Mouse (Mus musculus): ENCODE data around the gene Snx9. TPM values are rescaled to one million over a fixed set of nuclear protein-coding genes. Genes with fewer than 3 reads are reported as not detected.

Gene Snx9
- total and polyA plus RNA-seq, 2 experiments from 2014 or later, result 4.8 to 10.4 TPM

- WGBS, result 86% methylated on average over 6 of the region's 6 CpGs
- Histone ChIP-seq H3K4me3 (ENCODE audit: low read depth, low read length) (no peak overlapping the region), H3K4me1 (ENCODE audit: insufficient read depth, low read length) (no peaks in the 10 kb centered on the region), H3K9ac (replicated peaks; ENCODE audit: low read length, poor library complexity, severe bottlenecking) (no peak overlapping the region), H3K36me3 (ENCODE audit: insufficient read depth, low read length) (peaks cover 13% of the 10 kb centered on the region; the same call in 1 of the 2 replicates), H3K9me3 (ENCODE audit: low read length) (no peaks in the 10 kb centered on the region), H3K4me2 (ENCODE audit: low read depth, low read length, poor library complexity, severe bottlenecking) (no peak overlapping the region), H3K27me3 (ENCODE audit: insufficient read depth, low read length) (no peaks in the 10 kb centered on the region), H3K27ac (ENCODE audit: low read depth, low read length) (no peak overlapping the region)
- no peak for ATAC-seq (ENCODE audit: low FRiP score)
- TF ChIP-seq CTCF (IDR thresholded peaks at IDR 0.05), result no peak
- no peak for DNase-seq (ENCODE audit: low spot score)
Measured at GRCm38 (mm10) chr17:5903630-5904301, 62.6 kb downstream of the Snx9 start.

- 94% methylated on average over 4 of the region's 4 CpGs for WGBS
Measured at GRCm38 (mm10) chr17:5909681-5910080, 68.6 kb downstream of the Snx9 start.

GRCm38 (mm10) chr17:5911591-5911990 is 70.5 kb downstream of the Snx9 start:
- H3K27ac ChIP-seq (ENCODE audit: low read depth, low read length), result no peak overlapping the region
- H3K27me3 ChIP-seq (ENCODE audit: insufficient read depth, low read length), result no peaks in the 10 kb centered on the region
- no peak for TF ChIP-seq CTCF (IDR thresholded peaks at IDR 0.05)
- H3K4me3 ChIP-seq (ENCODE audit: low read depth, low read length), result no peak overlapping the region
- ATAC-seq (ENCODE audit: low FRiP score) (peak; percentile 72; the same call in 1 of the 2 replicates), DNase-seq (ENCODE audit: low spot score) (peak; percentile 59)
- no peaks in the 10 kb centered on the region for H3K9me3 ChIP-seq (ENCODE audit: low read length)
- 69% methylated on average over 12 of the region's 12 CpGs for WGBS
- H3K4me2 ChIP-seq (ENCODE audit: low read depth, low read length, poor library complexity, severe bottlenecking), result no peak overlapping the region
- H3K4me1 ChIP-seq (ENCODE audit: insufficient read depth, low read length), result no peaks in the 10 kb centered on the region
- no peak overlapping the region for H3K9ac ChIP-seq (replicated peaks; ENCODE audit: low read length, poor library complexity, severe bottlenecking)
- H3K36me3 ChIP-seq (ENCODE audit: insufficient read depth, low read length), result 0 out of 2 replicates have a peak, but pooled peaks cover 5% of the 10 kb centered on the region

More at GRCm38 (mm10) chr17:5909681-5910080, 68.6 kb downstream of the Snx9 start:
- Histone ChIP-seq H3K36me3 (ENCODE audit: insufficient read depth, low read length) (peaks cover 13% of the 10 kb centered on the region; the same call in 1 of the 2 replicates), H3K27ac (ENCODE audit: low read depth, low read length) (no peak overlapping the region), H3K4me3 (ENCODE audit: low read depth, low read length) (no peak overlapping the region), H3K9me3 (ENCODE audit: low read length) (no peaks in the 10 kb centered on the region), H3K27me3 (ENCODE audit: insufficient read depth, low read length) (no peaks in the 10 kb centered on the region), H3K9ac (replicated peaks; ENCODE audit: low read length, poor library complexity, severe bottlenecking) (no peak overlapping the region), H3K4me2 (ENCODE audit: low read depth, low read length, poor library complexity, severe bottlenecking) (no peak overlapping the region), H3K4me1 (ENCODE audit: insufficient read depth, low read length) (no peaks in the 10 kb centered on the region)
- no peak for TF ChIP-seq CTCF (IDR thresholded peaks at IDR 0.05)
- no peak for ATAC-seq (ENCODE audit: low FRiP score)
- DNase-seq (ENCODE audit: low spot score), result no peak

GRCm38 (mm10) chr17:5912797-5913196 is 71.7 kb downstream of the Snx9 start:
- no peak for TF ChIP-seq CTCF (IDR thresholded peaks at IDR 0.05)
- no peak for ATAC-seq (ENCODE audit: low FRiP score)
- H3K36me3 ChIP-seq (ENCODE audit: insufficient read depth, low read length), result 0 out of 2 replicates have a peak, but pooled peaks cover 4% of the 10 kb centered on the region
- no peak overlapping the region for H3K27ac ChIP-seq (ENCODE audit: low read depth, low read length)
- no peak overlapping the region for H3K4me3 ChIP-seq (ENCODE audit: low read depth, low read length)
- WGBS, result 94% methylated on average over 4 of the region's 4 CpGs
- H3K9ac ChIP-seq (replicated peaks; ENCODE audit: low read length, poor library complexity, severe bottlenecking), result no peak overlapping the region
- H3K9me3 ChIP-seq (ENCODE audit: low read length), result no peaks in the 10 kb centered on the region
- H3K4me1 ChIP-seq (ENCODE audit: insufficient read depth, low read length), result no peaks in the 10 kb centered on the region
- no peak for DNase-seq (ENCODE audit: low spot score)
- H3K4me2 ChIP-seq (ENCODE audit: low read depth, low read length, poor library complexity, severe bottlenecking), result no peak overlapping the region
- H3K27me3 ChIP-seq (ENCODE audit: insufficient read depth, low read length), result no peaks in the 10 kb centered on the region

GRCm38 (mm10) chr17:5914217-5914616 is 73.1 kb downstream of the Snx9 start:
- no peak for ATAC-seq (ENCODE audit: low FRiP score)
- Histone ChIP-seq H3K9ac (replicated peaks; ENCODE audit: low read length, poor library complexity, severe bottlenecking) (no peak overlapping the region), H3K9me3 (ENCODE audit: low read length) (no peaks in the 10 kb centered on the region), H3K4me1 (ENCODE audit: insufficient read depth, low read length) (no peaks in the 10 kb centered on the region), H3K4me2 (ENCODE audit: low read depth, low read length, poor library complexity, severe bottlenecking) (no peak overlapping the region), H3K4me3 (ENCODE audit: low read depth, low read length) (no peak overlapping the region), H3K27ac (ENCODE audit: low read depth, low read length) (no peak overlapping the region), H3K27me3 (ENCODE audit: insufficient read depth, low read length) (no peaks in the 10 kb centered on the region), H3K36me3 (ENCODE audit: insufficient read depth, low read length) (peaks cover 12% of the 10 kb centered on the region; the same call in 1 of the 2 replicates)
- 86% methylated on average over 5 of the region's 5 CpGs for WGBS
- DNase-seq (ENCODE audit: low spot score), result no peak
- TF ChIP-seq CTCF (IDR thresholded peaks at IDR 0.05), result no peak

GRCm38 (mm10) chr17:5921954-5922353 is 80.8 kb downstream of the Snx9 start:
- Histone ChIP-seq H3K27me3 (ENCODE audit: insufficient read depth, low read length) (no peaks in the 10 kb centered on the region), H3K9me3 (ENCODE audit: low read length) (no peaks in the 10 kb centered on the region), H3K9ac (replicated peaks; ENCODE audit: low read length, poor library complexity, severe bottlenecking) (no peak overlapping the region), H3K4me1 (ENCODE audit: insufficient read depth, low read length) (no peaks in the 10 kb centered on the region), H3K4me2 (ENCODE audit: low read depth, low read length, poor library complexity, severe bottlenecking) (no peak overlapping the region), H3K36me3 (ENCODE audit: insufficient read depth, low read length) (peaks cover 29% of the 10 kb centered on the region), H3K27ac (ENCODE audit: low read depth, low read length) (no peak overlapping the region), H3K4me3 (ENCODE audit: low read depth, low read length) (no peak overlapping the region)
- WGBS, result 90% methylated on average over 8 of the region's 8 CpGs
- ATAC-seq (ENCODE audit: low FRiP score), result no peak
- no peak for DNase-seq (ENCODE audit: low spot score)
- no peak for TF ChIP-seq CTCF (IDR thresholded peaks at IDR 0.05)
